Mouse (Mus musculus) neural tube, embryonic 14.5 days (tissue): ENCODE measurements around the gene Pik3ap1. TPM values are rescaled to one million over a fixed set of nuclear protein-coding genes. Genes with fewer than 3 reads are reported as not detected.
"Not testable (repeated sequence)": the region's sequence is repeated elsewhere in the genome, so short reads cannot be mapped to it uniquely, and the experiment has no call there.

Experiments used
- ATAC-seq: fragments of 200-750 bp; cut with Nextera tagmentation; 2 replicates; pipeline ENCODE4 v1.8.0; 2017; ENCODE audit warnings: low read depth, mild to moderate bottlenecking, moderate TSS enrichment, moderate library complexity
- H3K27ac ChIP-seq: fragments of 300-500 bp; sonication (generic); 2 replicates; pipeline ENCODE4 v1.5.1; 2014; ENCODE audit warnings: low read depth, mild to moderate bottlenecking, control low read depth, low read length, moderate library complexity, mixed read lengths
- H3K27me3 ChIP-seq: fragments of 300-500 bp; sonication (generic); 2 replicates; pipeline ENCODE4 v1.6.1; 2014; ENCODE audit warnings: low read length; ENCODE audit not compliant: control insufficient read depth, insufficient read depth
- H3K36me3 ChIP-seq: fragments of 300-500 bp; sonication (generic); 2 replicates; pipeline ENCODE4 v1.6.1; 2014; ENCODE audit warnings: low read length, mixed read lengths; ENCODE audit not compliant: control insufficient read depth, insufficient read depth
- H3K4me1 ChIP-seq: fragments of 300-500 bp; sonication (generic); 2 replicates; pipeline ENCODE4 v1.6.1; 2014; ENCODE audit warnings: low read length; ENCODE audit not compliant: control insufficient read depth, insufficient read depth
- H3K4me2 ChIP-seq: fragments of 300-500 bp; sonication (generic); 2 replicates; pipeline ENCODE4 v1.6.1; 2014; ENCODE audit warnings: mild to moderate bottlenecking, low read depth, low read length, control low read depth
- H3K4me3 ChIP-seq: fragments of 300-500 bp; sonication (generic); 2 replicates; pipeline ENCODE4 v1.5.1; 2014; ENCODE audit warnings: low read depth, low read length, control low read depth, mixed read lengths
- H3K9ac ChIP-seq: fragments of 300-500 bp; sonication (generic); replicated peaks from 2 replicates; pipeline ENCODE4 v1.6.1; 2014; ENCODE audit warnings: low read depth, mild to moderate bottlenecking, control low read depth, low read length, mixed read lengths
- H3K9me3 ChIP-seq: fragments of 300-500 bp; sonication (generic); 2 replicates; pipeline ENCODE4 v1.6.1; 2016; ENCODE audit warnings: low read length; ENCODE audit not compliant: control insufficient read depth
- WGBS: fragments of 180-500 bp; shearing (Covaris S2); extraction: QIAGEN DNeasy Blood & Tissue Kit; methylation state at CpG from one replicate; pipeline ENCODE4 v1.1.7; 2014; 5-methylcytosine and 5-hydroxymethylcytosine counted together
- polyA plus RNA-seq: library from polyadenylated mRNA; unstranded; fragments of >200 nt; fragmentation: Nextera tagmentation; extraction: Ambion mirVana; gene quantifications from 2 replicates; pipeline ENCODE4 v1.2.1, GENCODE M21; 2014

Gene Pik3ap1
- 0.88 and 1.5 TPM in 2 replicates for polyA plus RNA-seq

- H3K27ac ChIP-seq = no peak within 1 kb of the TSS
- H3K9me3 ChIP-seq = no peaks in the 10 kb centered on the region
- H3K4me1 ChIP-seq = 0 out of 2 replicates have a peak, but pooled peaks cover 4% of the 10 kb centered on the region
- H3K4me2 ChIP-seq = peak within 1 kb of the TSS; percentile 92
- peak within 1 kb of the TSS; percentile 41; the same call in 1 of the 2 replicates for H3K9ac ChIP-seq
- H3K36me3 ChIP-seq = no peaks in the 10 kb centered on the region
- ATAC-seq = no peak
- WGBS = 1% methylated on average over 41 of the region's 41 CpGs
- peaks cover 6% of the 10 kb centered on the region; the same call in 1 of the 2 replicates for H3K27me3 ChIP-seq
- H3K4me3 ChIP-seq = peak within 1 kb of the TSS; percentile 38
These were observed at the start of gene Pik3ap1 for GRCm38 (mm10) chr19:41384922-41385508. Pik3ap1 (minus strand) TSS chr19:41385102.

- not testable (repeated sequence) for H3K9ac ChIP-seq, ATAC-seq, H3K36me3 ChIP-seq, H3K9me3 ChIP-seq, H3K27ac ChIP-seq, H3K4me1 ChIP-seq, H3K27me3 ChIP-seq, H3K4me3 ChIP-seq, H3K4me2 ChIP-seq
- whole genome bisulfite sequencing = no CpG with 5 or more reads among the region's 6 CpGs
These were observed 46.7 kb upstream of the Pik3ap1 start for GRCm38 (mm10) chr19:41431512-41432164.

- not testable (repeated sequence) for H3K36me3 ChIP-seq, H3K4me1 ChIP-seq
- no CpG with 5 or more reads among the region's 8 CpGs for WGBS
These were observed 41.2 kb upstream of the Pik3ap1 start for GRCm38 (mm10) chr19:41425927-41426772.

GRCm38 (mm10) chr19:41421264-41421663, 36.4 kb upstream of the Pik3ap1 start:
- no peaks in the 10 kb centered on the region for H3K9me3 ChIP-seq
- H3K4me2 ChIP-seq = no peak overlapping the region
- no peak for ATAC-seq
- H3K9ac ChIP-seq = no peak overlapping the region
- no peaks in the 10 kb centered on the region for H3K27me3 ChIP-seq
- no peak overlapping the region for H3K4me3 ChIP-seq
- no peaks in the 10 kb centered on the region for H3K36me3 ChIP-seq
- WGBS = 86% methylated on average over 2 of the region's 2 CpGs
- H3K27ac ChIP-seq = no peak overlapping the region
- no peaks in the 10 kb centered on the region for H3K4me1 ChIP-seq

More at GRCm38 (mm10) chr19:41425927-41426772, 41.2 kb upstream of the Pik3ap1 start:
- H3K4me3 ChIP-seq, H3K9ac ChIP-seq, H3K27ac ChIP-seq, H3K4me2 ChIP-seq, H3K27me3 ChIP-seq, H3K9me3 ChIP-seq, ATAC-seq: not testable (repeated sequence)

GRCm38 (mm10) chr19:41418786-41419185, 33.9 kb upstream of the Pik3ap1 start:
- no peak for ATAC-seq
- Histone ChIP-seq H3K27me3 (no peaks in the 10 kb centered on the region), H3K9ac (no peak overlapping the region), H3K4me3 (no peak overlapping the region), H3K36me3 (no peaks in the 10 kb centered on the region), H3K27ac (no peak overlapping the region), H3K4me1 (no peaks in the 10 kb centered on the region), H3K4me2 (no peak overlapping the region), H3K9me3 (no peaks in the 10 kb centered on the region)
- 78% methylated on average over 2 of the region's 2 CpGs for WGBS

GRCm38 (mm10) chr19:41417995-41418394, 33.1 kb upstream of the Pik3ap1 start:
- H3K9ac ChIP-seq = no peak overlapping the region
- no peaks in the 10 kb centered on the region for H3K36me3 ChIP-seq
- no peak for ATAC-seq
- H3K4me3 ChIP-seq = no peak overlapping the region
- WGBS = 23% methylated on average over 5 of the region's 5 CpGs
- no peak overlapping the region for H3K27ac ChIP-seq
- no peaks in the 10 kb centered on the region for H3K27me3 ChIP-seq
- H3K4me2 ChIP-seq = no peak overlapping the region
- H3K4me1 ChIP-seq = no peaks in the 10 kb centered on the region
- no peaks in the 10 kb centered on the region for H3K9me3 ChIP-seq

GRCm38 (mm10) chr19:41416201-41416600, 31.3 kb upstream of the Pik3ap1 start:
- H3K4me2 ChIP-seq = no peak overlapping the region
- H3K9ac ChIP-seq = no peak overlapping the region
- H3K27ac ChIP-seq = no peak overlapping the region
- H3K4me1 ChIP-seq = no peaks in the 10 kb centered on the region
- H3K27me3 ChIP-seq = no peaks in the 10 kb centered on the region
- H3K36me3 ChIP-seq = no peaks in the 10 kb centered on the region
- 38% methylated on average over 10 of the region's 10 CpGs for WGBS
- no peak overlapping the region for H3K4me3 ChIP-seq
- no peak for ATAC-seq
- H3K9me3 ChIP-seq = no peaks in the 10 kb centered on the region

GRCm38 (mm10) chr19:41402603-41403002, 17.7 kb upstream of the Pik3ap1 start:
- H3K4me2 ChIP-seq = no peak overlapping the region
- no peak overlapping the region for H3K27ac ChIP-seq
- no peaks in the 10 kb centered on the region for H3K9me3 ChIP-seq
- no peak for ATAC-seq
- H3K9ac ChIP-seq = no peak overlapping the region
- no peaks in the 10 kb centered on the region for H3K4me1 ChIP-seq
- H3K36me3 ChIP-seq = no peaks in the 10 kb centered on the region
- no peaks in the 10 kb centered on the region for H3K27me3 ChIP-seq
- 85% methylated on average over 8 of the region's 8 CpGs for WGBS
- no peak overlapping the region for H3K4me3 ChIP-seq

GRCm38 (mm10) chr19:41390856-41391255, 6.0 kb upstream of the Pik3ap1 start:
- no peaks in the 10 kb centered on the region for H3K9me3 ChIP-seq

More at GRCm38 (mm10) chr19:41390856-41391255, 6.0 kb upstream of the Pik3ap1 start:
- Histone ChIP-seq H3K27me3 (no peaks in the 10 kb centered on the region), H3K27ac (no peak overlapping the region), H3K4me2 (no peak overlapping the region), H3K9ac (no peak overlapping the region), H3K36me3 (no peaks in the 10 kb centered on the region), H3K4me3 (no peak overlapping the region), H3K4me1 (no peaks in the 10 kb centered on the region)
- ATAC-seq = no peak
- WGBS = 86% methylated on average over 8 of the region's 8 CpGs
